Mouse (Mus musculus) MEL (cell line): ENCODE results near the gene Tssk3. TPM values are rescaled to one million over a fixed set of nuclear protein-coding genes. Genes with fewer than 3 reads are reported as not detected.

Experiments
- DNase-seq: peaks from one replicate; pipeline ENCODE4 v3.0.0; 2011; ENCODE audit warnings: low read depth, low spot score
- H3K27ac ChIP-seq: 2 replicates; pipeline ENCODE4 v1.5.1; 2012; ENCODE audit warnings: low read depth, mild to moderate bottlenecking, control low read depth, low read length, moderate library complexity; ENCODE audit not compliant: control insufficient read depth
- H3K27me3 ChIP-seq, 2 experiments: fragments of 150-350 bp in 1 of 2; sonication (generic) in 1 of 2; 2 replicates each; pipeline ENCODE4 v1.6.1; 2012; ENCODE audit warnings: low read length in 2 of 2, mild to moderate bottlenecking in 2 of 2, improper control_type of control experiment in 1 of 2, moderate library complexity in 1 of 2; ENCODE audit not compliant: insufficient read depth in 2 of 2, control insufficient read depth in 1 of 2
- H3K36me3 ChIP-seq, 2 experiments: 2 replicates each; pipeline ENCODE4 v1.6.1; 2012 to 2014; ENCODE audit warnings: low read length in 2 of 2, improper control_type of control experiment in 1 of 2, inconsistent platforms in 1 of 2, mild to moderate bottlenecking in 1 of 2; ENCODE audit not compliant: insufficient read depth in 2 of 2, control insufficient read depth in 1 of 2
- H3K4me1 ChIP-seq, 2 experiments: fragments of 150-350 bp in 1 of 2; sonication (generic) in 1 of 2; 2 replicates each; pipeline ENCODE4 v1.6.1; 2012; ENCODE audit warnings: low read length in 2 of 2, improper control_type of control experiment in 1 of 2, mild to moderate bottlenecking in 1 of 2; ENCODE audit not compliant: insufficient read depth in 2 of 2, control insufficient read depth in 1 of 2
- H3K4me3 ChIP-seq, 2 experiments: fragments of 150-350 bp in 1 of 2; sonication (generic) in 1 of 2; 2 replicates each; pipeline ENCODE4 v1.5.1; 2012; ENCODE audit warnings: low read depth in 2 of 2, low read length in 2 of 2, mild to moderate bottlenecking in 2 of 2, moderate library complexity in 2 of 2, control low read depth in 1 of 2, improper control_type of control experiment in 1 of 2; ENCODE audit not compliant: control insufficient read depth in 1 of 2, insufficient read depth in 1 of 2
- H3K79me2 ChIP-seq: 2 replicates; pipeline ENCODE4 v1.6.1; 2012; ENCODE audit warnings: mild to moderate bottlenecking, low read length, moderate library complexity; ENCODE audit not compliant: control insufficient read depth, poor library complexity, insufficient read depth
- H3K9ac ChIP-seq: 2 replicates; pipeline ENCODE4 v1.6.1; 2012; ENCODE audit warnings: low read depth, mild to moderate bottlenecking, control low read depth, low read length, moderate library complexity; ENCODE audit not compliant: control insufficient read depth, poor library complexity, severe bottlenecking
- H3K9me3 ChIP-seq: fragments of 150-350 bp; sonication (generic); replicated peaks from 2 replicates; pipeline ENCODE4 v1.6.1; 2012; ENCODE audit warnings: mild to moderate bottlenecking, low read length, improper control_type of control experiment, moderate library complexity; ENCODE audit not compliant: insufficient read depth
- CHD2 ChIP-seq: IDR thresholded peaks from 2 replicates; pipeline ENCODE4 v1.6.1; 2011; ENCODE audit warnings: low read length, improper control_type of control experiment
- CTCF ChIP-seq, 3 experiments: IDR thresholded peaks in 2 of 3; conservative IDR thresholded peaks in 1 of 3; 2 replicates each; pipeline ENCODE4 v1.5.1; 2011 to 2012; ENCODE audit warnings: low read length in 3 of 3, low read depth in 2 of 3, mild to moderate bottlenecking in 2 of 3, improper control_type of control experiment in 1 of 3, inconsistent platforms in 1 of 3, mixed read lengths in 1 of 3, moderate library complexity in 1 of 3; ENCODE audit not compliant: control insufficient read depth in 1 of 3, insufficient read depth in 1 of 3, poor library complexity in 1 of 3, severe bottlenecking in 1 of 3
- EP300 ChIP-seq, 2 experiments: IDR thresholded peaks; 2 replicates each; pipeline ENCODE4 v1.6.1; 2011; ENCODE audit warnings: improper control_type of control experiment in 2 of 2, low read length in 2 of 2, low read depth in 1 of 2, mild to moderate bottlenecking in 1 of 2
- GATA1 ChIP-seq: IDR thresholded peaks from 2 replicates; pipeline ENCODE4 v1.6.1; 2011; ENCODE audit warnings: low read depth, low read length, improper control_type of control experiment
- KAT2A ChIP-seq: conservative IDR thresholded peaks from 2 replicates; pipeline ENCODE4 v1.6.1; 2012; ENCODE audit warnings: low read depth, low read length, improper control_type of control experiment, inconsistent platforms
- MAFK ChIP-seq: IDR thresholded peaks from 2 replicates; pipeline ENCODE4 v1.6.1; 2011; ENCODE audit warnings: low read depth, mild to moderate bottlenecking, low read length, improper control_type of control experiment, borderline replicate concordance
- MAX ChIP-seq: IDR thresholded peaks from 2 replicates; pipeline ENCODE4 v1.6.1; 2011; ENCODE audit warnings: low read length, improper control_type of control experiment
- MEF2A ChIP-seq: IDR thresholded peaks from 2 replicates; pipeline ENCODE4 v1.6.1; 2014; ENCODE audit warnings: low read depth, mild to moderate bottlenecking, inconsistent platforms, low read length, improper control_type of control experiment; ENCODE audit not compliant: poor library complexity, insufficient replicate concordance, severe bottlenecking; ENCODE audit errors: extremely low read depth
- MXI1 ChIP-seq: IDR thresholded peaks from 2 replicates; pipeline ENCODE4 v1.6.1; 2011; ENCODE audit warnings: mild to moderate bottlenecking, low read depth, low read length, improper control_type of control experiment
- POLR2AphosphoS2 ChIP-seq: IDR thresholded peaks from 2 replicates; pipeline ENCODE4 v1.6.1; 2011; ENCODE audit warnings: low read length, improper control_type of control experiment
- RCOR1 ChIP-seq: IDR thresholded peaks from 2 replicates; pipeline ENCODE4 v1.6.1; 2012; ENCODE audit warnings: low read depth, mild to moderate bottlenecking, inconsistent platforms, low read length, improper control_type of control experiment
- SIN3A ChIP-seq: IDR thresholded peaks from 2 replicates; pipeline ENCODE4 v1.6.1; 2012; ENCODE audit warnings: low read length, improper control_type of control experiment, inconsistent platforms
- TAL1 ChIP-seq: IDR thresholded peaks from 2 replicates; pipeline ENCODE4 v1.6.1; 2012; ENCODE audit warnings: mild to moderate bottlenecking, inconsistent platforms, low read length, moderate library complexity, mixed read lengths
- TBP ChIP-seq: IDR thresholded peaks from 2 replicates; pipeline ENCODE4 v1.8.0; 2011; ENCODE audit warnings: low read depth, low read length, improper control_type of control experiment
- TCF12 ChIP-seq: IDR thresholded peaks from 2 replicates; pipeline ENCODE4 v1.6.1; 2014; ENCODE audit warnings: low read depth, mild to moderate bottlenecking, inconsistent platforms, low read length, improper control_type of control experiment, moderate library complexity
- USF1 ChIP-seq: IDR thresholded peaks from 2 replicates; pipeline ENCODE4 v1.6.1; 2014; ENCODE audit warnings: low read depth, mild to moderate bottlenecking, inconsistent platforms, low read length, improper control_type of control experiment, moderate library complexity
- ZC3H11A ChIP-seq: IDR thresholded peaks from 2 replicates; pipeline ENCODE4 v1.6.1; 2012; ENCODE audit warnings: low read depth, mild to moderate bottlenecking, inconsistent platforms, low read length, improper control_type of control experiment
- polyA plus RNA-seq, 2 experiments: library from polyadenylated mRNA; stranded (reverse) in 1 of 2; unstranded in 1 of 2; fragments of >175 nt in 1 of 2; fragments of >200 nt in 1 of 2; gene quantifications; 2 replicates each; pipeline versions ENCODE4 v1.2.1 to v1.2.4; 2012; ENCODE audit warnings: low replicate concordance in 2 of 2, low read depth in 1 of 2; ENCODE audit not compliant: insufficient read length in 2 of 2, insufficient read depth in 1 of 2, missing spikeins in 1 of 2
- total RNA-seq: library from RNA; depleted of rRNA; stranded (reverse); fragments of 300-350 nt; gene quantifications from 2 replicates; pipeline ENCODE4 v1.2.3, GENCODE M21; 2012

The Tssk3 gene
- total and polyA plus RNA-seq, 3 experiments: not detected

DNA sequence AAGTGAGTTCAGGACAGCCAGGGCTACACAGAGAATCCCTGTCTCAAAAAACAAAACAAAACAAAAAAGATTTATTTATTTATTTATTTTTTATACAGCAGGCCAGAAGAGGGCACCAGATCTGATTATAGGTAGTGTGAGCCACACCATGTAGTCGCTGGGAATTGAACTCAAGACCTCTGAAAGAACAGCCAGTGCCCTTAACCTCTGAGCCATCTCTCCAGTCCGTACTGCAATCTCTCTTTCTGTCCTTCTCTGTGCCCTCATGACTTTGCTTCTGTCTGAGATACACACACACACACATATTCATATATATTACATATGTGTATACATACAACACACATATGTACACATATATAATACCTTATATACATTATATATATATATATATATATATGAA lies 40.0 kb downstream of the Tssk3 start:
- TF ChIP-seq TBP (peak; percentile 98), POLR2AphosphoS2 (no peak), MAX (no peak), RCOR1 (no peak), SIN3A (no peak), TAL1 (no peak), MEF2A (no peak), ZC3H11A (no peak), MXI1 (no peak), USF1 (no peak), MAFK (0 out of 2 replicates have a peak, but pooled peaks have one; percentile 40), CHD2 (no peak), CTCF (IDR thresholded peaks at IDR 0.05 in 2 of 3, conservative IDR thresholded peaks at IDR 0.05 in 1 of 3; ENCODE audit: control insufficient read depth in 1 of 3, insufficient read depth in 1 of 3, low read depth in 2 of 3, low read length in 3 of 3, poor library complexity in 1 of 3, severe bottlenecking in 1 of 3) (peak in 1 of 3 experiments; percentile 10; a peak in 1 of 6 replicates), EP300 (IDR thresholded peaks at IDR 0.05; ENCODE audit: low read depth in 1 of 2, low read length in 2 of 2) (no peak), TCF12 (no peak)
- TF ChIP-seq, all 39 proteins: peak for 3
- Histone ChIP-seq H3K4me3 (no peak overlapping the region), H3K27me3 (no peaks in the 10 kb centered on the region), H3K9me3 (no peaks in the 10 kb centered on the region), H3K4me1 (peaks cover 2 to 28% of the 10 kb centered on the region in 2 experiments), H3K9ac (no peak overlapping the region), H3K79me2 (no peaks in the 10 kb centered on the region), H3K27ac (no peak overlapping the region), H3K36me3 (peaks cover 0 to 11% of the 10 kb centered on the region in 2 experiments; a peak in 2 of 4 replicates)
- DNase-seq: peak; percentile 56

DNA sequence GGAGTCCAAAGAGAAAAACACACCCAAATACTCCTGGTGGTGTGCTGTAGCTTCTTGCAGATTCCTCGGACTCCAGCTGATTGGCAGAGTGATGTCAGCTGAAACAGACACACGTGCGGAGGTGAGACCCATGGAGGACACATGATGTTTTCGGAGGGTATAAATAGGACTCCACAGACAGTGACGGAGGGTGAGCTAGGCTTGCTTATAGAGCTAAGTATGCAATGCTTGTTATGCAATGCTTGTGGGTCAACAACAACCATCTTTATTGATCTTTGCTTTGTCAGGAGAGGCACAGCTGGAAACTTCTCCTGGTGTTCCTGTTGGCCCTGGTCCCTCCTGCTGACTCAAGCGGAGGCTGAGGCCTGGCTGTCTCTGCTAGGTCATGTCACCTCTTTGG lies 42.1 kb downstream of the Tssk3 start:
- peaks cover 7 to 33% of the 10 kb centered on the region in 2 experiments for H3K4me1 ChIP-seq
- peaks cover 0 to 14% of the 10 kb centered on the region in 2 experiments; a peak in 2 of 4 replicates for H3K36me3 ChIP-seq
- DNase-seq: no peak
- H3K4me3 ChIP-seq: no peak overlapping the region
- no peak overlapping the region for H3K9ac ChIP-seq
- no peaks in the 10 kb centered on the region for H3K79me2 ChIP-seq
- no peaks in the 10 kb centered on the region for H3K9me3 ChIP-seq
- H3K27me3 ChIP-seq: no peaks in the 10 kb centered on the region
- no peak overlapping the region for H3K27ac ChIP-seq
- TF ChIP-seq KAT2A (no peak), GATA1 (no peak)
